Mouse (Mus musculus) stomach, embryonic 14.5 days (tissue): Measurements from ENCODE around the gene Ralgapa2. TPM values are rescaled to one million over a fixed set of nuclear protein-coding genes. Genes with fewer than 3 reads are reported as not detected.

Experiments
- ATAC-seq: fragments of 200-750 bp; cut with Nextera tagmentation; 2 replicates; pipeline ENCODE4 v1.8.0; 2017; ENCODE audit warnings: low read depth, moderate TSS enrichment; ENCODE audit not compliant: insufficient number of reproducible peaks, insufficient read depth, low FRiP score
- H3K27ac ChIP-seq: fragments of 300-500 bp; sonication (generic); 2 replicates; pipeline ENCODE4 v1.5.1; 2014; ENCODE audit warnings: mild to moderate bottlenecking, low read length, moderate library complexity, mixed read lengths
- H3K27me3 ChIP-seq: fragments of 300-500 bp; sonication (generic); 2 replicates; pipeline ENCODE4 v1.6.1; 2014; ENCODE audit warnings: low read length, control low read depth, mixed read lengths; ENCODE audit not compliant: control insufficient read depth, insufficient read depth
- H3K36me3 ChIP-seq: fragments of 300-500 bp; sonication (generic); 2 replicates; pipeline ENCODE4 v1.6.1; 2014; ENCODE audit warnings: mild to moderate bottlenecking, control low read depth, low read length, moderate library complexity, mixed read lengths; ENCODE audit not compliant: control insufficient read depth, insufficient read depth
- H3K4me1 ChIP-seq: fragments of 300-500 bp; sonication (generic); 2 replicates; pipeline ENCODE4 v1.6.1; 2014; ENCODE audit warnings: low read length, control low read depth, mixed read lengths; ENCODE audit not compliant: control insufficient read depth, insufficient read depth
- H3K4me2 ChIP-seq: fragments of 300-500 bp; sonication (generic); replicated peaks from 2 replicates; pipeline ENCODE4 v1.6.1; 2014; ENCODE audit warnings: low read depth, low read length, control low read depth
- H3K4me3 ChIP-seq: fragments of 300-500 bp; sonication (generic); 2 replicates; pipeline ENCODE4 v1.5.1; 2014; ENCODE audit warnings: low read depth, low read length, control low read depth
- H3K9ac ChIP-seq: fragments of 300-500 bp; sonication (generic); replicated peaks from 2 replicates; pipeline ENCODE4 v1.6.1; 2014; ENCODE audit warnings: low read depth, mild to moderate bottlenecking, control low read depth, low read length, moderate library complexity, mixed read lengths
- H3K9me3 ChIP-seq: fragments of 300-500 bp; sonication (generic); 2 replicates; pipeline ENCODE4 v1.6.1; 2016; ENCODE audit warnings: low read depth, low read length, control low read depth; ENCODE audit not compliant: control insufficient read depth
- WGBS: fragments of 180-500 bp; shearing (Covaris S2); extraction: QIAGEN DNeasy Blood & Tissue Kit; methylation state at CpG from one replicate; pipeline ENCODE4 v1.1.7; 2014; 5-methylcytosine and 5-hydroxymethylcytosine counted together
- polyA plus RNA-seq: library from polyadenylated mRNA; unstranded; fragments of >200 nt; fragmentation: Nextera tagmentation; extraction: Ambion mirVana; gene quantifications from 2 replicates; pipeline ENCODE4 v1.2.1, GENCODE M21; 2014

The Ralgapa2 gene
- 10.6 and 13.8 TPM in 2 replicates for polyA plus RNA-seq

DNA sequence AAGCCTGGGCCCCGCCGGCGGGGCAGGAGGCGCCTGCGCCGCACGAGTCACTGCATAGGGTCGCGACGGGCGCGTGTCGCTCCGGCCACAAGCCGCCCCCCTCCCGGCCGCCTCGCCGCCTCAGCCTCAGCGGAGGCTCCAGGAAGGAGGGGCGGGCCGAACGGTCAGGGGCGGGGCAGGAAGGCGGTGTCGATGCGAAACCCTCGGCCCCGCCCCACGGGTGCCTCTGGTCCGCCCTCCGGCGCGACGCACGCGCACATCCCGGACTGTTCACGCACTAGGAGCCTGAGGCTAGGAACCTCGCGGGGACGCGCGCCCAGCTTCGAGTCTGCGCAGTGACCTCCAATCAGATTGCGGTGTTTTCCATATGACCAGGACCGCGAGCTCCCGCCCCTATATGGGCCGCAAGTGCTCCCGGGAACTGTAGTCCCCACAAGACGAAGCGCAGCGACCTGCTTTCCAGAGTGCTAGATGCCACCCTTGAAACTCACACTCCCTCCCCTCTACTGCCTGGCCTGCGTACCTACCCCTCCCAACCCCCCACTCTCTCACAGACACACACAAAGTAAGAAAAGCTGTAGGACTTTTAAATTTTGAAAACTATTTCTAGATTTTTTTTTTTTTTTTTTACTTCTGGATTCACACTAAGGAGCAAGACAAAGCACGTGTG, at the start of gene Ralgapa2:
Gene Ralgapa2 (minus strand): TSS at position 434 of the 670 bp plus-strand sequence.
- H3K9me3 ChIP-seq: no peaks in the 10 kb centered on the region
- no peaks in the 10 kb centered on the region for H3K4me1 ChIP-seq
- H3K9ac ChIP-seq: peak within 1 kb of the TSS; percentile 83
- peak; percentile 99 for ATAC-seq
- no peaks in the 10 kb centered on the region for H3K27me3 ChIP-seq
- H3K36me3 ChIP-seq: no peaks in the 10 kb centered on the region
- peak within 1 kb of the TSS; percentile 78 for H3K4me2 ChIP-seq
- H3K27ac ChIP-seq: 0 out of 2 replicates have a peak within 1 kb of the TSS, but pooled peaks have one; percentile 27
- WGBS: under 1% methylated on average over 48 of the region's 57 CpGs
- peak within 1 kb of the TSS; percentile 80 for H3K4me3 ChIP-seq

DNA sequence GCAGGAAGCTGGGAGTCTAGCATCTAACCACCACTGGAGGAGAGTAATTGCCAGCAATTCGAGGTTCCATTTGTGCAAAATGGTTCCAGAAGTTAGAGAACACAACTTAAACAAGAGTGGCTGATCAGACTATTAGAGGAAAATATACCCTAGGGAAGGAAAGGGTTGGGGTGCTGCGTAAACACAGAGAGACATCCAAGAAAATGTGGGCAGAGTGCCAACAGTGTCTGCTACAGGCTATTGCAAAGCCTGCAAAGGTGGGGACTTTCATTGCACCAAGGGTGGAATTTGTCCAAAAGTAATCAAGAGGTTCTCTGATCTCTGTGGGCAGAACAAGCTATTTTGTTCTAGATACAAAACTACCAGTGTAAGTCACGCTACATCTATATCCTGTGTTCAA, 49.4 kb upstream of the Ralgapa2 start:
- Histone ChIP-seq H3K9ac (no peak overlapping the region), H3K4me2 (no peak overlapping the region), H3K4me1 (no peaks in the 10 kb centered on the region), H3K9me3 (no peaks in the 10 kb centered on the region), H3K27ac (peak overlapping the region; percentile 0; the same call in 1 of the 2 replicates), H3K36me3 (no peaks in the 10 kb centered on the region), H3K27me3 (no peaks in the 10 kb centered on the region), H3K4me3 (no peak overlapping the region)
- 51% methylated on average over 3 of the region's 3 CpGs for WGBS
- ATAC-seq: no peak

DNA sequence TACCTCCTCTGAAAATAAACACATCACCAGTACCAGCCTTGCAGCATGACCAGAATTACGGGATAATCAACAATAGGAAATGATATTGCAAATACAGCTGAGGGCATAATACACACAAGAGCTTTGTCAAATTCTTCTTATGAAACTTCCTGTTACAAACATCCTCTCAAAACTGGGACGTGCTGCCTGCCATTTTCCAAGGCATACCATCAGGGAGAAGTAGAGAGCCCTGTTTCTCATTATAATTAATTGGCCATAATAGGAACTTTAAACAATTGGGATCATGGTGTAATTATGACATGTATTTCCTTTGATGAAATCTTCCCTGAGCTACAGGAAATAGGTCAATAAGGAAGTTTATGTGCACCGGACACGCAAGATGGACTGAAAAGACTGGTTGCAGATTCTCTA, 48.5 kb upstream of the Ralgapa2 start:
- no peak for ATAC-seq
- Histone ChIP-seq H3K27me3 (no peaks in the 10 kb centered on the region), H3K4me1 (no peaks in the 10 kb centered on the region), H3K4me3 (no peak overlapping the region), H3K4me2 (no peak overlapping the region), H3K9me3 (no peaks in the 10 kb centered on the region), H3K36me3 (no peaks in the 10 kb centered on the region), H3K27ac (no peak overlapping the region; the same call in 1 of the 2 replicates), H3K9ac (no peak overlapping the region)
- 63% methylated on average over 4 of the region's 4 CpGs for WGBS

DNA sequence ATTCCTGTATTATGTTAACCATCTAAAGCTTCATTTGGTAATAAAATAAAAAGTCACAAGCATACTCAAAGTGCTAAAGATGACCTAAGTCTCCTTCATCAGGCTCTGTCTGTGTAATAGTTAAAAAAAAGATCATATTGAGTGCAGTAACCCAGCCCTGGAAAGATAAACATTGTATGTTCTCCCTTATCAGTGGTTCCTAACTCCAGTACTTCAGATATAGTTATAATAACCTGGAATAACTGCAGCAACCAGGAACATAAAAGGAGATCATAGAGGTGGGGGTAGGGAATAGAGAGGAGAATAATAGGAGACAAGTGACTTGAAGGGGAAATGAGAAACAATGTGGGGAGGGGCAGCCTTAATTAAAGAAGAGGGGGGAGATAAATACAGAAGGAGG, 44.0 kb upstream of the Ralgapa2 start:
- H3K4me3 ChIP-seq: no peak overlapping the region
- no peaks in the 10 kb centered on the region for H3K36me3 ChIP-seq
- H3K4me2 ChIP-seq: no peak overlapping the region
- ATAC-seq: no peak
- H3K9me3 ChIP-seq: no peaks in the 10 kb centered on the region
- no peak overlapping the region for H3K9ac ChIP-seq
- no peak overlapping the region for H3K27ac ChIP-seq
- H3K27me3 ChIP-seq: no peaks in the 10 kb centered on the region
- no peaks in the 10 kb centered on the region for H3K4me1 ChIP-seq

DNA sequence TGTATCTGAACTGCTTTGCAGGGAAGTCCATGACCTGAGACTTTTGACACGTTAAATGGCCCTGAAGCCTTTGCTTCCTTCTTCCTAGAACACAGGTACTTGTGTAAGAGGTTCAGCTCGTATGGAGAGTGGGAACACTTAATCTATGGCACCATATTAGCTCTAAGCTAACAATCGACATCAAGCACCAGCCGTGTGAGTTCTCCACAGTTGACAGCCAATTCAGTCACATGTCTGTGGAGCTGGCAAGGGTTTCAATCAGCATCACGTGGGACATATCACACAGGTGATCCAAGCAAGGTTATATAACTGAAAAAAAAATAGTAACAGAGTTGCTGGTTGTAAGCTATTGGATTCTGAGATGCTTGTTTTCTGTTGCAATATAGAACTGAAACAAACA, 43.2 kb upstream of the Ralgapa2 start:
- Histone ChIP-seq H3K9ac (no peak overlapping the region), H3K27me3 (no peaks in the 10 kb centered on the region), H3K4me3 (no peak overlapping the region), H3K36me3 (no peaks in the 10 kb centered on the region), H3K27ac (no peak overlapping the region), H3K4me1 (no peaks in the 10 kb centered on the region), H3K9me3 (no peaks in the 10 kb centered on the region), H3K4me2 (no peak overlapping the region)
- no peak for ATAC-seq
- 68% methylated on average over 5 of the region's 5 CpGs for WGBS

DNA sequence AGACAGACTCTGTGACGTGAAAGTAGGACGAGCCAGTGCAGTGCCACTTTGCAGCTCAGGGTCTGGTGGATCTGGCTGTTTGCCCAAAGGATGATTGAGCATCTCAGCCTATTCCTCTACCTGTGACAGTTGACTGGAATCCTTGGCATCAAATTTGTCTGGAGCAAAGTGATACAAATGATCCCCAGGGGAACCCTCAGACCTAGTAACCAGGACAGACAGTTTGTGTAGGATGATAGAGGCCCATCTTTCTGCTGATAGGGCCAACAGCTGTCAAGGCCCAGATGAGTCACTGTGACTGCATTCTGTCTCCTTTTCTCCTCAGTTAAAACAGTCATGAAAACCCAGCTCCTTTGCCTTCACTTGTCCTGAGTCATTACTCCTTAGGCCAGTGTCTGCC, 41.6 kb upstream of the Ralgapa2 start:
- Histone ChIP-seq H3K27me3 (no peaks in the 10 kb centered on the region), H3K36me3 (no peaks in the 10 kb centered on the region), H3K9me3 (no peaks in the 10 kb centered on the region), H3K9ac (no peak overlapping the region), H3K4me2 (no peak overlapping the region), H3K4me3 (no peak overlapping the region), H3K27ac (no peak overlapping the region), H3K4me1 (peaks cover 8% of the 10 kb centered on the region; the same call in 1 of the 2 replicates)
- 23% methylated on average over 2 of the region's 2 CpGs for WGBS
- no peak for ATAC-seq

DNA sequence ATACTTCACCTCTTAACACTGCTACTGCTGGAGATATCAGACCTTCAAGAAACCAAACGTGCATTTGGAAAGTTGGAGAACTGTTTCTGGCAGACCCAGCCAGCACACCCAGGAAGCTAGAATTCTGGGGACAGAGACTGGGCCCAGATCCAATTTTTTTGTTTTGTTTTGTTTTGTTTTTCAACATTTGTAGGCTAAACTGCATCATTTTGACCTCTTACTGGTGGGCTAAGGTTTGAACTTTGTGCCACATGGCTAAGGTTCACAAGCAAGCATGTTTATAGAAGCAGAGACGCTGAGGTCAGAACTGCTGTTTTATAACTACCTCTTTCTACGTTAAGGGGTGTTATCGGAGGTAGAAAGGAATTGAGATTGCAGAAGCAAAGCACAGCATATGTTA, 39.7 kb upstream of the Ralgapa2 start:
- Histone ChIP-seq H3K27me3 (no peaks in the 10 kb centered on the region), H3K4me1 (peaks cover 8% of the 10 kb centered on the region; the same call in 1 of the 2 replicates), H3K9me3 (no peaks in the 10 kb centered on the region), H3K9ac (no peak overlapping the region), H3K36me3 (no peaks in the 10 kb centered on the region), H3K4me3 (no peak overlapping the region), H3K4me2 (no peak overlapping the region), H3K27ac (no peak overlapping the region)
- no peak for ATAC-seq
- 71% methylated on average over 4 of the region's 4 CpGs for WGBS

DNA sequence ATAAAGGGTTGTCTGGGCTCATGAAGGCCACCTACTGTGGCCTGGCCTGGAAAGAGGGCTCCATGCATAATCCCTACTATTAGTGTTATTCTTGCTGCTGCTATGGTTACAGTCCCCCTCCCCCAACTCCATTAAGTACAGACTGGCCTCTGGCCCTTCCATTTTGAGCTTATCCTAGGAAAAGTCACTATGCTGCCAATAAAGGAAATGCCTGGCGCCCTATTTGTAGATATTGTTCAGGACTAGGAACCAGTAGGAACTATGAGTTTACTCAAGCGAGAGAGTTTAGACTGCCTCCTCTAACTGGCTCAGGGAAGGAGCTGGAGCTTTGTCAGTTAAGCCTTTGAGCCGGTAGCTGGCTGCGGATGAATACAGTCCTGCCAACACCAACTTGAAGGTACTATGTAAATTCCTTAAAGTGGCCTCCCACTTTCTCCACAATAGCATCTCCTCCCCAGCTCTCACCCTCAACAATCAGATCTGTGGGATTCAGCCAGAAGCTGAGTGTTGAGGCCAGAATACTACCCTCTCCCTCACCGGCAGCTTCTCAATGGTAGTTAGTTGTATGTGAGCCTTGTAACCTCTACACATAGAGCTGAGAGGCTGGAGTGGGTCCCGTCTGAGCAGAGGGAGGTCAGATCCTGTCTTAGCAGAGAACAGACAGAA, 37.1 kb upstream of the Ralgapa2 start:
- Histone ChIP-seq H3K4me2 (no peak overlapping the region), H3K9ac (no peak overlapping the region), H3K4me3 (no peak overlapping the region), H3K27ac (0 out of 2 replicates have a peak overlapping the region, but pooled peaks have one; percentile 13), H3K9me3 (no peaks in the 10 kb centered on the region), H3K4me1 (peaks cover 8% of the 10 kb centered on the region; the same call in 1 of the 2 replicates), H3K36me3 (no peaks in the 10 kb centered on the region), H3K27me3 (no peaks in the 10 kb centered on the region)
- 0 out of 2 replicates have a peak, but pooled peaks have one; percentile 20 for ATAC-seq
- WGBS: 18% methylated on average over 6 of the region's 6 CpGs
